Mouse (Mus musculus) macrophage (primary cell): ENCODE data around the gene Cers6. TPM values are rescaled to one million over a fixed set of nuclear protein-coding genes. Genes with fewer than 3 reads are reported as not detected.

Experiments
- H3K27ac ChIP-seq: fragments of 350-480 bp; formaldehyde crosslinking; 2 replicates; pipeline ENCODE4 v1.9.0; 2021
- H3K36me3 ChIP-seq: fragments of 350-480 bp; formaldehyde crosslinking; 2 replicates; pipeline ENCODE4 v1.9.0; 2021; ENCODE audit errors: inconsistent target
- H3K4me3 ChIP-seq: fragments of 350-480 bp; formaldehyde crosslinking; 2 replicates; pipeline ENCODE4 v1.9.0; 2021; ENCODE audit errors: inconsistent target
- H3K79me2 ChIP-seq: fragments of 350-480 bp; formaldehyde crosslinking; 2 replicates; pipeline ENCODE4 v1.9.0; 2021; ENCODE audit errors: inconsistent target
- WGBS: methylation state at CpG from one replicate; pipeline ENCODE4 v1.1.7; 2026; ENCODE audit warnings: inconsistent platforms; ENCODE audit not compliant: missing documents; 5-methylcytosine and 5-hydroxymethylcytosine counted together
- polyA plus RNA-seq: library from polyadenylated mRNA; stranded (reverse); fragments of 250-400 nt; gene quantifications from 3 replicates; pipeline ENCODE4 v1.2.4, GENCODE M21; 2018; ENCODE audit warnings: inconsistent platforms

Gene Cers6
- polyA plus RNA-seq, 1 experiment from 2014 or later: 26.4 TPM

- WGBS: 34% methylated on average over 11 of the region's 12 CpGs
- Histone ChIP-seq H3K4me3 (no peak overlapping the region), H3K36me3 (no peaks in the 10 kb centered on the region), H3K27ac (no peak overlapping the region), H3K79me2 (peaks cover 61% of the 10 kb centered on the region; the same call in 1 of the 2 replicates)
Measured at GRCm38 (mm10) chr2:68978660-68979604, 117.7 kb downstream of the Cers6 start.

DNA sequence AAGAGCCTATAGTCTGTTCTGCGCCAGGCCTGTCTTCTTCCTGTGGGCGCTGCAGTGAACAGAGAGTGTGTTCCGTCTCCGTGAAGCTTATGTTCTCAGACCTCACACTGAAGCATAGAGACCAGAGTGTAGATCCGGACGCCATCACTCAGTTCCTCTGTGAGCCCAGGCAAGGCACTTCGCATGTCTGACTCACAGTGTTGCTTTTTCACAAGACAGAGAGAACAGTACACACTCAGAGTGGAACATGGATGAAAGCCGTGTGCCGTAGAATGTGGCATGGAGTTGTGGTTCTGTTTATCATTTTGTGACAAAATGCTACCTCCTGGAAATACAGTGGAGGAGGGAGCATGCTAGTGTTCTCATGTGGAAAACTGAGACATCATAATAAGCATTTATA lies 120.1 kb downstream of the Cers6 start:
- Histone ChIP-seq H3K4me3 (no peak overlapping the region), H3K36me3 (no peaks in the 10 kb centered on the region), H3K27ac (no peak overlapping the region), H3K79me2 (peaks cover 50% of the 10 kb centered on the region; the same call in 1 of the 2 replicates)
- WGBS: 90% methylated on average over 9 of the region's 9 CpGs

- Histone ChIP-seq H3K27ac (no peak overlapping the region), H3K79me2 (peaks cover 53% of the 10 kb centered on the region; the same call in 1 of the 2 replicates), H3K4me3 (no peak overlapping the region), H3K36me3 (no peaks in the 10 kb centered on the region)
- WGBS: 88% methylated on average over 11 of the region's 11 CpGs
Measured at GRCm38 (mm10) chr2:68981756-68982409, 120.6 kb downstream of the Cers6 start.

DNA sequence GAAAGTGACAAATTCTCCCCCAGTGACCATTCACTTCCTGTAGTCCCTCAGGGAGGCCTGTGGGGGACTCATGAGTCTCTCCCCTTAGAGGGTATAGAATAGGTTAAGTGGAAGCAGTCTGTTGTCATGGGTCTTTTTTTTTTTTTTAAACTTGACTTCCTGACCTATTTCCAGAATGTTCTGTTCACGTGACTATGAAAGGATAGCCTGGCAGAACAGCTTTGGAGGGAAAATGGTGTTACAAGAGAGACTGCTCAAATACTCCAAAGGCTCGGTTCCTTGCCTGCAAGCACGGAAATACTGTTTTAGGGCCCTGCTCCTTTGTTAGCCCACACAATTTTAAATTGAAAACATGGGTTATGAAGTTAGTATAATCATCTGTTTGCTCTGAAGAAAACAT lies 121.7 kb downstream of the Cers6 start:
- 90% methylated on average over 3 of the region's 3 CpGs for WGBS
- Histone ChIP-seq H3K79me2 (peaks cover 57% of the 10 kb centered on the region; the same call in 1 of the 2 replicates), H3K36me3 (no peaks in the 10 kb centered on the region), H3K27ac (peak overlapping the region; percentile 33), H3K4me3 (no peak overlapping the region)

GRCm38 (mm10) chr2:68983431-68983830 lies 122.2 kb downstream of the Cers6 start:
- H3K4me3 ChIP-seq: no peak overlapping the region
- H3K36me3 ChIP-seq: no peaks in the 10 kb centered on the region
- WGBS: 37% methylated on average over 3 of the region's 3 CpGs
- peak overlapping the region; percentile 33 for H3K27ac ChIP-seq
- H3K79me2 ChIP-seq: peaks cover 59% of the 10 kb centered on the region; the same call in 1 of the 2 replicates

GRCm38 (mm10) chr2:68989117-68989516 lies 127.9 kb downstream of the Cers6 start:
- Histone ChIP-seq H3K36me3 (0 out of 2 replicates have a peak, but pooled peaks cover 4% of the 10 kb centered on the region), H3K79me2 (peaks cover 22% of the 10 kb centered on the region; the same call in 1 of the 2 replicates), H3K4me3 (no peak overlapping the region), H3K27ac (no peak overlapping the region)
- WGBS: 92% methylated on average over 6 of the region's 6 CpGs

- no peak overlapping the region for H3K27ac ChIP-seq
- 98% methylated on average over 4 of the region's 5 CpGs for WGBS
- H3K36me3 ChIP-seq: 0 out of 2 replicates have a peak, but pooled peaks cover 4% of the 10 kb centered on the region
- H3K79me2 ChIP-seq: peaks cover 10% of the 10 kb centered on the region; the same call in 1 of the 2 replicates
- no peak overlapping the region for H3K4me3 ChIP-seq
Measured at GRCm38 (mm10) chr2:68992629-68993028, 131.4 kb downstream of the Cers6 start.

- H3K27ac ChIP-seq: no peak overlapping the region
- 0 out of 2 replicates have a peak, but pooled peaks cover 4% of the 10 kb centered on the region for H3K36me3 ChIP-seq
- H3K4me3 ChIP-seq: no peak overlapping the region
- H3K79me2 ChIP-seq: peaks cover 20% of the 10 kb centered on the region; the same call in 1 of the 2 replicates
Measured at GRCm38 (mm10) chr2:68994441-68994840, 133.2 kb downstream of the Cers6 start.

DNA sequence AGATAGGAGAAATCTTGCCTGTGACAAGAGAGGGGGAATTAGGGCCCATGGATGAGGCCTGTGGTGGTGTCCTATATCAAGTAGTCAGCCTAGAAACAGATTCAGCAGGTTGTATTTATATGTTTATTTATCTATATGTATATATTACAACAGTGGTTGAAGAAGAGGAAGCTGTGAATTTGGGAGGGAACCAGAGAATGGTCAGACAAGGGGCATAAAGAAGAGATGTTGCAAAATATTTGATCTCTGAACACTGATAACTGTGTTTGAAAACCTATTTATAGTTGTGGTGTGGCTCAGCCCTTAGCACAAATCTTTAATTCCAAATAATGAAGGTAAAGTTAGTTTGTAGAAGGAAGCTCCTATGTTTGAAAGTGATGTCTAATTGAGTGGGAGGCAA lies 134.5 kb downstream of the Cers6 start:
- Histone ChIP-seq H3K27ac (no peak overlapping the region), H3K36me3 (0 out of 2 replicates have a peak, but pooled peaks cover 4% of the 10 kb centered on the region), H3K79me2 (peaks cover 33% of the 10 kb centered on the region; the same call in 1 of the 2 replicates), H3K4me3 (no peak overlapping the region)

DNA sequence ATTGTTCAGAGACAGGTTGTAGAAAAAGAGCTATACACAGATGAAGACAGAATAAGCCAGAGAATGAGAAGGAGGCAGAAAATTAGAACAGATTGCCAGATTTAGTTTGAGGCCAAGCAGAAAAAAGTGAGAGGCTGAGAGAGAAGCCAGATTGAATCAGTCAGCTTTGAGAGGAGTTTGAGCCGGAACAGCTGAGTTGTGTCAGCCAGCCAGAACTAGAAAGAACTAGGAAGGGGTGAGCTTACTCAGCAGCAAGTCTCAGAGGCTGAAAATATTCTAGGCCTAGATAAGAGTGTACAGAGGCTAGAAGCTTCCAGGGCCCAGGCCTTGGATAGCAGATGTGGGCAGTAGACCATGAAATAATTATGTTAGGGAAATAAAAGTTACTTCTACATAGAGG lies 135.0 kb downstream of the Cers6 start:
- H3K27ac ChIP-seq: no peak overlapping the region
- H3K36me3 ChIP-seq: 0 out of 2 replicates have a peak, but pooled peaks cover 4% of the 10 kb centered on the region
- 91% methylated on average over 1 of the region's 1 CpGs for WGBS
- no peak overlapping the region for H3K4me3 ChIP-seq
- H3K79me2 ChIP-seq: peaks cover 37% of the 10 kb centered on the region; the same call in 1 of the 2 replicates

- H3K4me3 ChIP-seq: no peak overlapping the region
- peaks cover 38% of the 10 kb centered on the region; the same call in 1 of the 2 replicates for H3K79me2 ChIP-seq
- H3K36me3 ChIP-seq: peaks cover 3% of the 10 kb centered on the region
- WGBS: 90% methylated on average over 5 of the region's 5 CpGs
- no peak overlapping the region for H3K27ac ChIP-seq
Measured at GRCm38 (mm10) chr2:69004001-69004400, 142.8 kb downstream of the Cers6 start.

- Histone ChIP-seq H3K27ac (no peak overlapping the region), H3K79me2 (peaks cover 73% of the 10 kb centered on the region; the same call in 1 of the 2 replicates), H3K4me3 (no peak overlapping the region), H3K36me3 (no peaks in the 10 kb centered on the region; the same call in 1 of the 2 replicates)
- 96% methylated on average over 7 of the region's 7 CpGs for WGBS
Measured at GRCm38 (mm10) chr2:69011392-69011791, 150.2 kb downstream of the Cers6 start.

GRCm38 (mm10) chr2:69011860-69012259 lies 150.6 kb downstream of the Cers6 start:
- Histone ChIP-seq H3K27ac (no peak overlapping the region), H3K79me2 (peaks cover 77% of the 10 kb centered on the region; the same call in 1 of the 2 replicates), H3K36me3 (no peaks in the 10 kb centered on the region; the same call in 1 of the 2 replicates), H3K4me3 (no peak overlapping the region)
- WGBS: 100% methylated on average over 2 of the region's 2 CpGs

GRCm38 (mm10) chr2:69014241-69014640 lies 153.0 kb downstream of the Cers6 start:
- Histone ChIP-seq H3K79me2 (peaks cover 88% of the 10 kb centered on the region; the same call in 1 of the 2 replicates), H3K4me3 (no peak overlapping the region), H3K27ac (no peak overlapping the region), H3K36me3 (no peaks in the 10 kb centered on the region; the same call in 1 of the 2 replicates)
- 85% methylated on average over 9 of the region's 9 CpGs for WGBS
